Mouse (Mus musculus) heart, embryonic 16.5 days (tissue): ENCODE measurements around the gene Rin3. TPM values are rescaled to one million over a fixed set of nuclear protein-coding genes. Genes with fewer than 3 reads are reported as not detected.
"Not testable (repeated sequence)": the region's sequence is repeated elsewhere in the genome, so short reads cannot be mapped to it uniquely, and the experiment has no call there.

ENCODE experiments used
- ATAC-seq: fragments of 200-750 bp; cut with Nextera tagmentation; replicated peaks from 2 replicates; pipeline ENCODE4 v1.8.0; 2017; ENCODE audit warnings: moderate number of reproducible peaks; ENCODE audit not compliant: insufficient read depth, low FRiP score; ENCODE audit errors: extremely low read depth
- H3K27ac ChIP-seq: fragments of 300-500 bp; sonication (generic); 2 replicates; pipeline ENCODE4 v1.5.1; 2014; ENCODE audit warnings: mild to moderate bottlenecking, low read length, control low read depth, moderate library complexity
- H3K27me3 ChIP-seq: fragments of 300-500 bp; sonication (generic); 2 replicates; pipeline ENCODE4 v1.6.1; 2014; ENCODE audit warnings: low read length, mixed read lengths; ENCODE audit not compliant: control insufficient read depth, insufficient read depth
- H3K36me3 ChIP-seq: fragments of 300-500 bp; sonication (generic); 2 replicates; pipeline ENCODE4 v1.6.1; 2014; ENCODE audit not compliant: control insufficient read depth, insufficient read depth
- H3K4me1 ChIP-seq: fragments of 300-500 bp; sonication (generic); 2 replicates; pipeline ENCODE4 v1.6.1; 2014; ENCODE audit warnings: low read length, mixed read lengths; ENCODE audit not compliant: control insufficient read depth, insufficient read depth
- H3K4me2 ChIP-seq: fragments of 300-500 bp; sonication (generic); 2 replicates; pipeline ENCODE4 v1.6.1; 2014; ENCODE audit warnings: low read depth, mild to moderate bottlenecking, control low read depth, low read length
- H3K4me3 ChIP-seq: fragments of 300-500 bp; sonication (generic); 2 replicates; pipeline ENCODE4 v1.5.1; 2014; ENCODE audit warnings: mild to moderate bottlenecking, control low read depth, low read length
- H3K9ac ChIP-seq: fragments of 300-500 bp; sonication (generic); 2 replicates; pipeline ENCODE4 v1.6.1; 2014; ENCODE audit warnings: low read length, control low read depth
- H3K9me3 ChIP-seq: fragments of 300-500 bp; sonication (generic); replicated peaks from 2 replicates; pipeline ENCODE4 v1.6.1; 2016; ENCODE audit warnings: low read length; ENCODE audit not compliant: control insufficient read depth
- WGBS: fragments of 180-500 bp; shearing (Covaris S2); extraction: QIAGEN DNeasy Blood & Tissue Kit; methylation state at CpG from one replicate; pipeline ENCODE4 v1.1.7; 2014; 5-methylcytosine and 5-hydroxymethylcytosine counted together
- polyA plus RNA-seq: library from polyadenylated mRNA; unstranded; fragments of >200 nt; fragmentation: Nextera tagmentation; extraction: Ambion mirVana; gene quantifications from 2 replicates; pipeline ENCODE4 v1.2.1, GENCODE M21; 2015

Gene Rin3
- polyA plus RNA-seq, 1 experiment from 2014 or later: 9.7 TPM

DNA sequence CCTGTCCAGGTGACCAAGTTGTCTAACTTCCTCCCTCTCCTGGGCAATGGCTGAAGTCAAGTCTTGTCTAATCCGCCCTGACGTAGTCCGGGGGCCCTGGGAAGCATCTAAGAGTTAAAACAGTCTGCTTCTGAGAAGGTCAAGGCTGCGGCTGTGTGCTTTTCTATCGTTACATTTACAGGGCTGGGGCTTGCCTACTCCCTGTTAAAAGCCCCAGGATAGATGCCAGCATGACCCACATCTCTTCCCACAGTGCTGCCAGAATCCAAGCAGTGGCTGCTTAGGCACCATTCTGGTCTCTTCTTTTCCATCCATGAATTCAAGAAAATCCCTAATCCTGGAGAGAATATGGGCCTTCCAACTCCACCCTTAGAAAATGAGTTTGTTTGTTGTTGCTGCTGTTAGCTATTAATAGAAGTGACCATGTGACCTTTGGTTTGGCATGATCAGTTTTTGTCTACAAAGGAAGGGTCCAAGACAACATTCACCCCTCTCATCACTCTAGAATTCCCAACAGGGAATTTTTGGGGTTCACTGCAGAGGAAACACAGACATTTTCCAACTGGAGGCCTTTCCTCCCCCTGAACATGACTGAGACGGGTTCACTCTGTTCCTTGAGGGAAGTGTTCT lies 12.0 kb upstream of the Rin3 start:
- no peak overlapping the region for H3K4me2 ChIP-seq
- H3K4me1 ChIP-seq: peaks cover 6% of the 10 kb centered on the region
- no peaks in the 10 kb centered on the region for H3K27me3 ChIP-seq
- H3K4me3 ChIP-seq: no peak overlapping the region
- H3K9ac ChIP-seq: no peak overlapping the region
- H3K9me3 ChIP-seq: no peaks in the 10 kb centered on the region
- H3K36me3 ChIP-seq: no peaks in the 10 kb centered on the region
- no peak for ATAC-seq
- 73% methylated on average over 6 of the region's 6 CpGs for WGBS
- no peak overlapping the region for H3K27ac ChIP-seq

DNA sequence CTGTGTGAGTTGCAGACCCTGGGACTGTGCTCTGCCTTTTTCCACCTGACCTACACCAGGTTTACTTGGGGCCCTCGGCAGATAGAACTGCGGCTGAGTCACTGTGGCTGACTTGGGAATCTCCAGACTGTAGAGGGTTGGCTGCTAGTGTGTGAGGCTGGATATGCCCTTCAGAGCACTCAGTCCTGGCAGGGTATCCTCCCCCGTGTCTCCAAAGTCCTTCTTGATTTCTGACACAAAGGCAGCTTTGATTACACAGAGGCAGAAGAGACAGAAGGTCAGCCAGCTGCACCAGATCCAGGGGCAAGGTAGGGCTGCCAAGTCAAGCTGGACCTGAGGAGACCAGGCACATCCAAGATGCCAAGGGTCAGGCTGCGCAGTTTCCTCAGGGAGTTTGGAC lies 11.4 kb upstream of the Rin3 start:
- no peak for ATAC-seq
- Histone ChIP-seq H3K9me3 (no peaks in the 10 kb centered on the region), H3K4me3 (no peak overlapping the region), H3K4me1 (peaks cover 6% of the 10 kb centered on the region), H3K27ac (no peak overlapping the region), H3K36me3 (no peaks in the 10 kb centered on the region), H3K4me2 (no peak overlapping the region), H3K27me3 (no peaks in the 10 kb centered on the region), H3K9ac (no peak overlapping the region)
- WGBS: 46% methylated on average over 4 of the region's 4 CpGs

DNA sequence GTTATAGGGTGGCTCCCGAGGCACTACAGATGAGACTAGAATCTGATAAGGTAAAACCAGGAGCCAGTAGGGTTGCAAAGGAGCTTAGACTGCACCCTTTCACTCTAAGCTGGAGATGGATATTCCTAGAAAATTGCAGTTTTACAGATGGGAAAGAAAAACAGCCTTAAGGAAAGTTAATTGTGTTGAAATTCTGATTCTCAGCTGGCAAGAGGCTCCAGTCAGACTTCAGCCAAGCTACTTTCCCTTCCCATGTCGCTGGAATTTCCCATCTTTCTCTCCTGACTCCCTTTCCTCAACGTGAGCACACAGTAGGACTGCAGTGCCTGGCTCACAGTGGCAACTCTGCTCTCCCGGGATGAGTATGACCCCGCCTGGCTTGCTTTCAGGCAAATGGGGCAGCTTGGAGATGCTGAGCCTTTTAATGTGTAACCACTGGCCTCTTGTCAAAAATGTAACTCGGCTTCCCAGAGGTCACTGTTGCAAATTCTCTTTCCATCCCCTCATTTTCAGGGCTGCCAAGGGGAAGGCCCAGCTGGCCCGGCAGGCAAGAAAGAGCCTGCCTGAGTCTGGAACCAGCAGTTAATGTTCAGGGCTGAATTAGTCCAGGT lies 6.9 kb upstream of the Rin3 start:
- Histone ChIP-seq H3K9ac (no peak overlapping the region), H3K36me3 (no peaks in the 10 kb centered on the region), H3K4me3 (no peak overlapping the region), H3K4me1 (peaks cover 2% of the 10 kb centered on the region), H3K27me3 (no peaks in the 10 kb centered on the region), H3K27ac (peak overlapping the region; percentile 25; the same call in 1 of the 2 replicates), H3K9me3 (peaks cover 8% of the 10 kb centered on the region), H3K4me2 (no peak overlapping the region)
- WGBS: 52% methylated on average over 7 of the region's 7 CpGs
- no peak for ATAC-seq

- not testable (repeated sequence) for H3K4me2 ChIP-seq, ATAC-seq, H3K27me3 ChIP-seq, H3K9ac ChIP-seq, H3K9me3 ChIP-seq, H3K27ac ChIP-seq, H3K4me3 ChIP-seq, H3K36me3 ChIP-seq
- 46% methylated on average over 4 of the region's 4 CpGs for WGBS
- peaks cover 17% of the 10 kb centered on the region for H3K4me1 ChIP-seq
Observed at GRCm38 (mm10) chr12:102280290-102280689, 2.6 kb upstream of the Rin3 start.

GRCm38 (mm10) chr12:102280867-102281503 lies 1.9 kb upstream of the Rin3 start:
- no peak overlapping the region for H3K4me3 ChIP-seq
- no peak for ATAC-seq
- H3K27ac ChIP-seq: no peak overlapping the region
- peaks cover 24% of the 10 kb centered on the region for H3K4me1 ChIP-seq
- peaks cover 8% of the 10 kb centered on the region for H3K9me3 ChIP-seq
- 56% methylated on average over 7 of the region's 7 CpGs for WGBS
- H3K27me3 ChIP-seq: no peaks in the 10 kb centered on the region
- no peak overlapping the region for H3K4me2 ChIP-seq
- H3K36me3 ChIP-seq: no peaks in the 10 kb centered on the region
- H3K9ac ChIP-seq: no peak overlapping the region

DNA sequence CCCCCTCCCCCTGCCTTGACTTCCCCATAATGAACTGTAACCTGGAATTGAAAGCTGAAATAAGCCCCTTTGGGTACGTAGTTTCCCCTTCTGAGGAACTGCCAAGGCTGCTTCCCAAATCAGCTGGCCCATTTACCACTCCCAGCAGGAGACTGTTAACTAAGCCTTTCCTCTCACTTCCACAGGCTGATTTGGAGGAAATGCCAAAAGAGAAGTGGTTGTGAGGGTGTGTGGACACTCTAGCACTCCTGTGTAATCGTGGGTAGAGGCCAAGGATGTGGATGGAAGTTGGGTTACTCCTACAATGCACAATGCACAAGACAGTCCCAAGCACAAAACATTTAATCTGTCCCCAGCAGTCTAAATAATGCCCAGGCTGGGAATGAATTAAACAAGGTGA lies 722 bp upstream of the Rin3 start:
- no peaks in the 10 kb centered on the region for H3K36me3 ChIP-seq
- H3K27ac ChIP-seq: no peak overlapping the region
- no peak overlapping the region for H3K9ac ChIP-seq
- peak overlapping the region; percentile 95; the same call in 1 of the 2 replicates for H3K4me2 ChIP-seq
- no peak overlapping the region; the same call in 1 of the 2 replicates for H3K4me3 ChIP-seq
- H3K4me1 ChIP-seq: peaks cover 35% of the 10 kb centered on the region
- no peak for ATAC-seq
- WGBS: 54% methylated on average over 2 of the region's 2 CpGs
- peaks cover 8% of the 10 kb centered on the region for H3K9me3 ChIP-seq
- no peaks in the 10 kb centered on the region for H3K27me3 ChIP-seq

DNA sequence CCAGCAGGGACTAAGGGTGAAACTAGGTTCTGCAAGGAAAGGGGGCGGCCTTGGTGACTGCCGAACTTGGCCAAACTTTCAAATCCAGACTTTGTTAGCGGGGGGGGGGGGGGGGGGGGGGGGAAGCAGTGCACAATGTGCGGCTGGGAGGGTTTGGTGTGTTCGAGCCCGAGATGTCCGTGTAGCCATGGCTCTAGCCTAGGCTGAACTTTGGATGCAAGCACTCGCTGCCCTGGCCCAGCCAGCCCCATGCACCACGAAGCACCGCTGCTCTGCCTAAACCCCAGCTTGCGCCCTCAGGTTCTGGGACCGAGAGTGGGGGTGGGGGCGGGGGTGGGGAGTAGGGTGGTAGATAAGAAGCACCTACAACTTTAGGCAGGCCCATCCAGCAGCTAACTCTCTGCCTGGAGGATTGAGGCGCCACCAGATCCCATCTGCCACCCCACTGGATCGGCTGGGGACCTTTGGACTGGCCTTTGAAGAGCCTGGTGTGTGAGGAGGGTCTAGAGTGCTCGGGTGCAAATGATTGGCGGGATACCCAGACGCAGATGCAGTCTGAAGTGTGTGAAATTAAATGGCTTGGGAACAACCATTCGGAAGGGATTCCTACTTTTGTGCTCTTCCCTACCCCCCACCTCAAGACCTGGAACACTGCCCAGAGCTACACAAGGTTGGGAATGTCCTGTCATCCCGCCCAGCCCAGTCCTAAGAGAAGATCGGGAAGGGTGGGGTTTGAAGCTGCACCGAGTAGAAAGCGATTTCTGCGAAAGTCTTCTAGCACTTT lies 827 bp downstream of the Rin3 start:
- Histone ChIP-seq H3K27ac (peak overlapping the region; percentile 87), H3K9me3 (peaks cover 2% of the 10 kb centered on the region; the same call in 1 of the 2 replicates), H3K27me3 (no peaks in the 10 kb centered on the region), H3K4me3 (peak overlapping the region; percentile 76), H3K9ac (peak overlapping the region; percentile 91), H3K4me2 (peak overlapping the region; percentile 95), H3K4me1 (peaks cover 48% of the 10 kb centered on the region), H3K36me3 (no peaks in the 10 kb centered on the region)
- ATAC-seq: peak; percentile 68
- WGBS: 1% methylated on average over 23 of the region's 24 CpGs

- no peaks in the 10 kb centered on the region for H3K27me3 ChIP-seq
- H3K9ac ChIP-seq: peak overlapping the region; percentile 91
- peak overlapping the region; percentile 87 for H3K27ac ChIP-seq
- H3K4me1 ChIP-seq: peaks cover 51% of the 10 kb centered on the region
- ATAC-seq: 0 out of 2 replicates have a peak, but pooled peaks have one; percentile 10
- no peaks in the 10 kb centered on the region for H3K36me3 ChIP-seq
- no peaks in the 10 kb centered on the region for H3K9me3 ChIP-seq
- peak overlapping the region; percentile 76 for H3K4me3 ChIP-seq
- H3K4me2 ChIP-seq: peak overlapping the region; percentile 95
- 8% methylated on average over 9 of the region's 9 CpGs for WGBS
Observed at GRCm38 (mm10) chr12:102284267-102284610, 1.4 kb downstream of the Rin3 start.
